Mouse (Mus musculus) embryo, embryonic 10.5 days (tissue): ENCODE measurements around the gene Mansc4.

ENCODE experiments used
- DNase-seq: peaks from one replicate; pipeline ENCODE4 v3.0.0-alpha.2; 2015; ENCODE audit warnings: low spot score

Mansc4 gene

DNA sequence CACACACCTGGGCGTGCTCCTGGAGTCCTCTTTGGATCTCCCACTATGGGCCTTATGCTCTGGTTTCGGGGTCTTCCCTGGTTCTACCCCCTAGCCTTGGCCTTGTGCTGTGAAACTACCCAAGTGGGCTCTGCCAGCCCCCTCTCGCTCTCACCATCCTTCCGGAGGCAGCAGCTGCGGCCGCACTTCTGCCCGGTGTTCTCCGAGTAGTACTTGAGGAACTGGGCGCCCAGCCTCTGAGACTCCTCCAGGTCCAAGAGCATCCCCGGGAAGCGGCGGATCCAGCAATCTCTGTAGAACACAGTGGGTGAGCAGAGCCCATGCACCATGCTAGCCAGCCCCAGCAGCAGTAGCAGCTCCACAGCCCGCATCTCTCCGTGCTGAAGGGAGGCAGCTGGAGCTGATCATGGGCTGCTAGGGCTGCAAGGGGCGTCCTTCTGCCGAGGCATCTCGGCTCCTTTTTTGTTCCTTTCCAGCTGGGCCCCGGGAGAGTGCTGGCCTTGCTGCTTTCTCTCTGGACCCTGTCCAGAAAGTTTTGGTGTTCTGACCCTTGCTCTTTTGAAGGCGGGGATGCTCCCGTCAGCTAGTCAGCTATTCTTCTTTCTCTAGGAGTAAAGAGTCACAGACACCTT lies at the start of gene Mansc4:
Gene Mansc4, minus strand, starts transcription at position 439 of the 632 bp plus-strand sequence.
- DNase-seq: peak; percentile 69

DNA sequence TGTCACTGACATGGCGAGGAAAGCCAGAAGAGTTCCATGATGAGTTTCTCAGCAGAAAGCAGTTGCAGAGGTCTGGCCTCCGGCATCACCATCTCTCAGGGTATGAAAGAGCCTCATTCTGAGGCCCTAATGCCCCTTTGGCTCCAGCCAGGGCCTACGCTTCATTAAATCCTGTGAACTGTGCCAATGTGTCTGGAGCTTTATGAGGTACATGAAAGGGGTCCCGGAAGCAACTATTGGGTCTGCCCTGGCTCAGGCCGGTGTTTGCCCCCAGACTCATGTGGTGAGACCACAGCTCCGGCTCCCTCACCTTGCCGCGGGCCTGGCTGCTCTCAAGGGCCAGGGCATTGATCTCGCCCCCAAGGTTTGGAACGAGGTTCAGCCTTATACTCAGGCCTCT lies 40.4 kb upstream of the Mansc4 start:
- no peak for DNase-seq

GRCm38 (mm10) chr6:147121320-147121719 lies 34.5 kb upstream of the Mansc4 start:
- no peak for DNase-seq

GRCm38 (mm10) chr6:147118190-147118589 lies 31.4 kb upstream of the Mansc4 start:
- DNase-seq: no peak

DNA sequence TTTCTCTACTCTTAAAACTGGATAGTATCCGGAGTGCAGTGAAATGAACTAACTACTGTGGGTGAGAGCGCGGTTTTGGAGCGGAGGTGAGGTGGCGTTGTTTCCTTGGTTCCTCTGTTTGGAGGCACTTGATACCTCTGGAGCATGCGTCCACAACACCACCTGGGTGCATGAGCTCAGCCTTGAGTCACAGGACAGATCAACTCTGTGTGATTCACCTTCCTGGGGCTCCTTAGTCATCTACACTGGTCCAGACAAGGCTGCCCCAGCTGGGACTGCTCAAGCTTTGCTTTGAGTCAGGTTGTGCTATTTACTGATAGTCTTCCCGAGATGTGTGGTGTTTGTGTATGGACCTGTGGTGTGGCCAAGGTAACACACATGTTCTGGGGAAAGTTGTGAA lies 30.9 kb upstream of the Mansc4 start:
- no peak for DNase-seq

GRCm38 (mm10) chr6:147116579-147116978 lies 29.7 kb upstream of the Mansc4 start:
- DNase-seq: peak; percentile 95

GRCm38 (mm10) chr6:147109283-147109682 lies 22.5 kb upstream of the Mansc4 start:
- DNase-seq: no peak

- DNase-seq: no peak
These were observed 19.9 kb upstream of the Mansc4 start for GRCm38 (mm10) chr6:147106716-147107115.

DNA sequence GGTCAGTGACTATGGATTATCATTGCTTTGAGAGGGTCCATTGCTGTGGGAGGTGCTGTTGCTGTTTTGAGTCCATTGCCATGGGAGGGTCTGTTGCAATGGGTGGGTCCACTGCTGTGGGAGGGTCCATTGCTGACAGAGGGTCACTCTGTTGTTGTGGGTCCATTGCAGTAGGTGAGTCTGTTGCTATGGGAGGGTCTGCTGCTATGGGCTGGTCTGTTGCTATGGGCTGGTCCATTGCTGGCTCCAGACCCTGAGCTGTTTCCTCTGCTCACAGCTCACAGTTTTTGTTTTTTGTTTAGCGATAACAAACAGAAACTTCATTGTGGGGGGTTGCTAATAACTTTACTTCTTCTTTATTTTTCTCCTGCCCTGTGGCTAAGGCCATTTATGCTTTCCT lies 18.7 kb upstream of the Mansc4 start:
- DNase-seq: no peak

- DNase-seq: no peak
These were observed 15.5 kb upstream of the Mansc4 start for GRCm38 (mm10) chr6:147102293-147102692.

DNA sequence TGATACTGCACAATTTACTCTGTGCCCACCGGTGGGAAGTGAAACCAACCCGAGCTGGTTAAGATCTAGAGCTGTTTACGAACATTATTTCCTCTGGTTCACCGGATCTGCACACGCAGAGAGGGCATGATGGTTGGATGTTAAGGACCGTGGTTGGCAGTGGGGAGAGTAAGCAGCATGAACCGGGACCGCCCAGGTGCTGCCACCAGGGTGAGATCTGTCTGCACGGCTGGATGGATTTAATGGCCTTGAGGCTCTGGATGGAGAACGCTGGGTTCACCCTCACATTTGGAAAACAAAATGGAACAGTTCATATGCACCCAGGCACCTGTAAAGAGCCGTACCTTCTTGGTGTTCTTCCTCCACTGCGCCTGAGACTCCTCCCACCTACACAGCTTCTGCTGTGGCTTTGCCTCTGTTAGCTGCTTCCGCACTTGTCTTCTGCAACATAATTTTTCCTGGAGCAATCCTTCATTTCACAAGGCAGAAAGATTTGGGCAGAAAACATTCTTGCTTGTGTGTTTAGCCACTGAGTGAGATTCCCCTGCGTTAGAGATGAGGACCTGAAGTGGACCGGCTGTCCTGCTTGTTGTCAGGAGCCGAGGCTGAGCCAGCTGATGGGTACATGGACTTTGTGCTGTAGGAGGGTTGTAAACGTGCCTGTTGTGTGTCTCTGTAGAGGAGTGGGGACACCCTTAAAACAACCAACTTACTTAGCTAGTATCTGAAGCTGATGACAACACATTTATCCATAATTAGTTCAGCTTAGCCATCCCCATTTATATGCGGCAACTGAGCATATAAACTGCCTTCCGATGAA lies 12.8 kb upstream of the Mansc4 start:
- DNase-seq: no peak

DNA sequence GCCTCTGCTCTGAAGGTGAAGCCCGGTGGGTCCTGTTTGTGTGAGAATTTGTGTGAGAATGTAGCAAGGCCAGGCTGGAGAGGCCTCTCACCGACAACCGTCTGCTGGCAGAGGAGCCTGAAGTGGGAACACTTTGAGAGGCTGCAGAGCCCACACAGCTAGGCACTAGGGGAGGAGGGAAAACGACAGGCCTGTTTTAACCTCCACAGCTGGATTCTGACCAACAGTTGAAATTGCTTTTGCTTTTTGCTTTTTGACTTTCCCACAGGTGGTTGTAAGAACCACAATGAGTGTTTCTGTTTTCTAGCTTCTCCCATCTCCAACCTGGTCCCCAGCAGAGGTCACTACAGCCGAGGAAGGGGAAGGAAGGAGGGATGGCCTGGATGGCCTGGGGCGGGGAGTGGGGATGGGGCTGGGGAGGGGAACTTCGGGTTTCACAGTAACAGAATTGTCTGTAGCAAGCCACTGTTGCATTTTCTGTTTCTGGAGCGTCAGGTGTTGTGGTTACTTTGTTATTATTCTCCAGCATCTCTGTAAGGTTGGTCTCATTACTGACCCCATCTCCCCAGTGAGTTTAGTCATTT lies 10.6 kb upstream of the Mansc4 start:
- no peak for DNase-seq

- no peak for DNase-seq
These were observed 10.1 kb upstream of the Mansc4 start for GRCm38 (mm10) chr6:147096934-147097333.

DNA sequence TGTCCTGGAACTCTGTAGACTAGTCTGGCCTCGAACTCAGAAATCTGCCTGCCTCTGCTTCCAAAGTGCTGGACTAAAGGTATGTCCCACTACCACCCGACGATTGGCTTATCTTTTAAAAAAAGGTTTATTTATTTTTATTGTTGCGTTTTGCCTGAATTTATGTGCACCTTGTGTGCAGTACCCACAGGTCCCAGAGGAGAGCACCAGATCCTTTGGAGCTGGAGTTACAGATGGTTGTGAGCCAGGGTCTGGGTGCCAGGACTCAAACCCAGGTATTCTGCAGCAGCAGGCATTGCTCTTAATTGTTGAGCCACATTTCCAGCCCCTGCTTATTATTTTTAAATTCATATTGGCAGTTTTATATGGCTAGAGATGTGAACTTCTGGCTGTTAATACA lies 9.3 kb upstream of the Mansc4 start:
- DNase-seq: no peak

GRCm38 (mm10) chr6:147094771-147095170 lies 7.9 kb upstream of the Mansc4 start:
- DNase-seq: no peak

- DNase-seq: peak; percentile 39
These were observed 5.3 kb upstream of the Mansc4 start for GRCm38 (mm10) chr6:147092136-147092535.

DNA sequence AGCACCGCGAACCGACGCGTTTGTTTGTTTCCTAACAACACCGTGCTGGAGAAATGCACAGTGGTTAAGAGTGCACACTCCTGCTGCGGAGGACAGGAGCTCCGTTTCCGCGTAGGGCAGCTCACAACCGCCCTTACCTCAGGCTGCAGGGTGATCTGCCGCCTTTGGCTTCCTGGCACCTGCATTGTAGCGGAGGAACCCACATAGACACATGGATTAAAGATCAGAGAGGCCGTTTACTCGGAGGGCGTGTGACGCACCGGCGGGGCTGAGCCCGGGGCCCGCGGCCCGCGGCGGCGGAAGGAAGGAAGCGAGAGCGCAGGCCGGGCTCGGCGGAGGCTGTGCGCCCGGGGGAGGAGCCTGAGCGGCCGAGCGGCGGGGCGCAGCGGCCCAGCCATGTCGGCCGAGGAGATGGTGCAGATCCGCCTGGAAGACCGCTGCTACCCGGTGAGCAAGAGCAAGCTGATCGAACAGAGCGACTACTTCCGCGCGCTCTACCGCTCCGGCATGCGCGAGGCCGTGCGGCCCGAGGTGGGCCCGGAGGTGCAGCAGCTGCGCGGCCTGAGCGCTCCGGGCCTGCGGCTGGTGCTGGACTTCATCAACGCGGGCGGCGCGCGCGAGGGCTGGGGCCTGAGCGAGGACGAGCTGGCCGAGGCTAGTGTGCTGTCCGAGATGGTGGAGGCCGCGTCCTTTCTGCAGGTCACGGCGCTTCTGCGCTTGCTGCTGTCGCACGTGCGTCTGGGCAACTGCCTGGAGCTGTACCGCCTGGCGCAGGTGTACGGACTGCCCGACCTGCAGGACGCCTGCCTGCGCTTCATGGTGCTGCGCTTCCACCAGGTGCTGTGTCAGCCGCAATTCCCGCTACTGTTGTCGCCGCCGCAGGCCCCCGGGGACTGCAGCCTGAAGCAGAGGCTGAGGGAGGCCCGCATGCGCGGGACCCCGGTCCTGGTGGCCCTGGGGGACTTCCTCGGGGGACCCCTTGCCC lies 4.6 kb upstream of the Mansc4 start, which contains the start of gene Klhl42:
Gene Klhl42, plus strand, starts transcription at position 244 of the 985 bp plus-strand sequence.
- DNase-seq: peak; percentile 77

- no peak for DNase-seq
These were observed 3.4 kb upstream of the Mansc4 start for GRCm38 (mm10) chr6:147090191-147090590.

DNA sequence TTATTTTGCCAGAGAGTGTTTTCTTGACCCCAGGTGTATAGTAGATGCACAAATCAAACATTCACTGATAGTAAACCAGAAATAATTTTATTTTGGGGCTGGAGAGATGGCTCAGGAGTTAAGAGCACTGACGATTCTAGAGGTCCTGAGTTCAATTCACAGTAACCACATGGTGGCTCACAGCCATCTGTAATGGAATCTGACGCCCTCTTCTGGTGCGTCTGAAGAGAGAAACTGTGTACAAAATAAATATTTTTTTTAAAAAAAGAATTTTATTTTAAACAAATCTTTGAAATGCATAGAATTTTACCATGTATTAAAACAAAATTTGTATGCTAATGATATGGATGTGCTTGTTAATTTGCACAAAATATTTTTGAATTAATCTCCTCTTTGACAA lies 1.7 kb upstream of the Mansc4 start:
- DNase-seq: no peak

GRCm38 (mm10) chr6:147087736-147088135 lies 904 bp upstream of the Mansc4 start:
- no peak for DNase-seq

- DNase-seq: no peak
These were observed 1.3 kb downstream of the Mansc4 start for GRCm38 (mm10) chr6:147085398-147086040.
